Mouse (Mus musculus): ENCODE results near the gene Olfr118.
"Not testable (repeated sequence)": the region's sequence is repeated elsewhere in the genome, so short reads cannot be mapped to it uniquely, and the experiment has no call there.

Olfr118 gene

GRCm38 (mm10) chr17:37666688-37667087, at the start of gene Olfr118:
Olfr118 (plus strand) TSS chr17:37666988.
- DNase-seq: no peak

GRCm38 (mm10) chr17:37627009-37627408, 39.8 kb upstream of the Olfr118 start, which contains the start of the genes Olfr115 and Olfr116:
Olfr115 (minus strand) TSS chr17:37627109.
Olfr116 (minus strand) TSS chr17:37627199.
- DNase-seq: no peak

DNA sequence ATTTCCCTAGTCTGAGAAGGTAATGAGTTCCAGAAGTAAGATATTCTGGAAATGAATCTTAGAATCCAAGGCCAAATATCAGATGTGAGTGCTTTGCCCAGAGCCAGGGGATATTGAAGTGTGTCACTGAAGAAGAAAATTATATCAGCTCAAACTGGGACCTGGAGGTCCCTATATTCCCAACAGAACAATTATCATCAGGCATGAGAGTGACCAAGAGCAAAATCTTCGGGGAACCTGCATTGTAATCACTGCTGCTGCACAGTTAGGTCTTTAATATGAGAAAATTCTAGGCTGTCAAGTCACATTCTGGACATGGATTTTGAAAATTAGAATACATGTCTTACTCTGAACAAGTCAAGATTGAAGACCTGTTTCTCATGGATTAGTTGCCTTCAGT, 3.1 kb upstream of the Olfr118 start, which contains the start of gene Olfr117:
Gene Olfr117 (minus strand): TSS at position 101 of the 400 bp plus-strand sequence.
- no peak for DNase-seq

DNA sequence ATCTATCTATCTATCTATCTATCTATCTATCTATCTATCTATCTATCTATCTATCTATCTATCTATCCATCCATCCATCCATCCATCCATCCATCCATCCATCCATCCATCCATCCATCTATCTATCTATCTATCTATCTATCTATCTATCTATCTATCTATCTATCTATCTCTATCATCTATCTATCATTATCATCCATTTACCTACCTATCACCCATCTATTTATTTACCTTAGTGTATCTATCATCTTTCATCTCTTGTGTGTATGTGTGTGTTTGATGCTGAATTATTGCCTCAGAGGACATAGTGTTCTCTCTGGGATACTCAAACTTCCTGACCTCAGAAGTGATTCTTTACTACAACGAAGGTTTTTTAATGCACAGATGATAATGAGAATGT, 29.5 kb downstream of the Olfr118 start, which contains the start of gene Olfr119:
Gene Olfr119 (plus strand): TSS at position 301 of the 400 bp plus-strand sequence.
- DNase-seq: not testable (repeated sequence)

GRCm38 (mm10) chr17:37721508-37721907, 54.7 kb downstream of the Olfr118 start, which contains the start of gene Olfr120:
Olfr120 (plus strand) TSS chr17:37721808.
- no peak for DNase-seq
